12 mouse cellular contexts compared by ENCODE assay signal in the genomic region with DNA sequence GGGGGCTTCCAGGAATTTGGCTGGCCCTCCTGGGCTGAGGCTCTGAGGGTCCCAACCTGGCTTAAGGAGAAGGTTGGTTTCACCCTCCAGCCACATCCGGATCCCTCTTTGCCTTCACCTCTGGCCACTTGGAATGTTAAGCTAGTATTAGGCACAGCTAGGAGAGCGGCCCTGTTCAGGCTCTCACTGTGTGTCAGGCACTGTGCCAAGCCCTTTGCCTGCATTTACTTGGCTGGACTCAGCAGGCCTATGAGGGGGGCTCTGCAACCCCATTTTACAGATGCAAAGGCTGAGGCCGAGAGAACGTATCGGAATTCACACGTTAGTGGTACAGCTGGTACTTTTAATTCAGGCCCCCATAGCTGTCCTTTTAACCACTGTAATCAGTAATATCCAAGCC. TPM values are rescaled to one million over a fixed set of nuclear protein-coding genes. Genes with fewer than 3 reads are reported as not detected.
DNase-seq lines count a peak whose midpoint lies in the region; ATAC-seq and TF ChIP-seq lines count a peak whose summit lies in the region.
"Had no signal": no experiment of that assay in that cellular context is flagged by ENCODE, and none has a peak within 500 bp of the region (broad histone marks: within the 10 kb centered on the region; RNA-seq: fewer than 3 reads in every experiment).

No protein-coding gene starts in this region.

- H3K36me3 ChIP-seq in hindbrain, embryonic 12.5 days: 0 out of 2 replicates have a peak, but pooled peaks cover 7% of the 10 kb centered on the region
- H3K36me3 ChIP-seq in midbrain, postnatal 0 days (ENCODE audit: insufficient read depth, low read length): peaks cover 8% of the 10 kb centered on the region

- DNase-seq in adrenal gland, adult 2 months: peak; percentile 32
- no peak for DNase-seq in adrenal gland, adult (ENCODE audit: inconsistent age in 2 of 2, low spot score in 1 of 2)
- no peak for DNase-seq in layer of hippocampus, adult 2 months (ENCODE audit: low spot score in 2 of 2)
- no peak for DNase-seq in layer of hippocampus, postnatal 25 days (ENCODE audit: extremely low spot score in 1 of 2, low spot score in 1 of 2)
- no peak for DNase-seq in midbrain, postnatal 0 days (ENCODE audit: low spot score)
- DNase-seq in spleen, postnatal 10 days (ENCODE audit: low spot score in 2 of 2): no peak
- no peak for DNase-seq in c-Kit-positive CD71-positive TER-119-positive erythroid progenitor cells, embryonic 14.5 days (ENCODE audit: low spot score)
- DNase-seq: heart, postnatal 14 days; right cerebral cortex, postnatal 25 days had no signal

- 0 out of 2 replicates have a peak overlapping the region, but pooled peaks have one; percentile 22 for H3K4me2 ChIP-seq in hindbrain, embryonic 12.5 days (replicated peaks)
- no peak overlapping the region for H3K4me2 ChIP-seq in midbrain, postnatal 0 days (ENCODE audit: low read depth, low read length, poor library complexity, severe bottlenecking)
- H3K4me2 ChIP-seq: limb, embryonic 12.5 days had no signal

- TF ChIP-seq CTCF in layer of hippocampus, adult 2 months (conservative IDR thresholded peaks at IDR 0.05): no peak
- TF ChIP-seq CTCF in midbrain, postnatal 0 days (IDR thresholded peaks at IDR 0.05): no peak

- 0 out of 2 replicates have a peak, but pooled peaks have one; percentile 0 for ATAC-seq in hindbrain, embryonic 12.5 days (ENCODE audit: low FRiP score)
- ATAC-seq in midbrain, postnatal 0 days (ENCODE audit: low FRiP score): no peak
- ATAC-seq: Patski had no signal

- H3K27me3 ChIP-seq in hindbrain, embryonic 12.5 days: no peaks in the 10 kb centered on the region
- H3K27me3 ChIP-seq in midbrain, postnatal 0 days (ENCODE audit: insufficient read depth, low read length): no peaks in the 10 kb centered on the region
- H3K27me3 ChIP-seq: limb, embryonic 12.5 days; Patski had no signal

- H3K4me3 ChIP-seq in layer of hippocampus, adult 2 months: no peak overlapping the region
- no peak overlapping the region for H3K4me3 ChIP-seq in hindbrain, embryonic 12.5 days
- H3K4me3 ChIP-seq in midbrain, postnatal 0 days (ENCODE audit: low read depth, low read length): no peak overlapping the region
- H3K4me3 ChIP-seq: limb, embryonic 12.5 days had no signal

- WGBS in hindbrain, embryonic 12.5 days: 79% methylated on average over 6 of the region's 6 CpGs
- 61% methylated on average over 6 of the region's 6 CpGs for WGBS in midbrain, postnatal 0 days

- peak overlapping the region; percentile 18; the same call in 1 of the 2 replicates for H3K9ac ChIP-seq in hindbrain, embryonic 12.5 days
- no peak overlapping the region for H3K9ac ChIP-seq in midbrain, postnatal 0 days (replicated peaks; ENCODE audit: low read length, poor library complexity, severe bottlenecking)
- H3K9ac ChIP-seq: limb, embryonic 12.5 days had no signal

- H3K9me3 ChIP-seq in hindbrain, embryonic 12.5 days (replicated peaks): no peaks in the 10 kb centered on the region
- H3K9me3 ChIP-seq in midbrain, postnatal 0 days (ENCODE audit: low read length): no peaks in the 10 kb centered on the region
- H3K9me3 ChIP-seq: limb, embryonic 12.5 days had no signal

- H3K27ac ChIP-seq in layer of hippocampus, adult 2 months: peak overlapping the region; percentile 65; the same call in 1 of the 2 replicates
- H3K27ac ChIP-seq in hindbrain, embryonic 12.5 days: peak overlapping the region; percentile 81
- peak overlapping the region; percentile 48; the same call in 1 of the 2 replicates for H3K27ac ChIP-seq in midbrain, postnatal 0 days (ENCODE audit: low read depth, low read length)

- peaks cover 80% of the 10 kb centered on the region for H3K4me1 ChIP-seq in hindbrain, embryonic 12.5 days
- H3K4me1 ChIP-seq in midbrain, postnatal 0 days (ENCODE audit: insufficient read depth, low read length): peaks cover 36% of the 10 kb centered on the region; the same call in 1 of the 2 replicates

RNA-seq across cellular contexts. Expression of a gene that starts 12.6 kb away (rescaled TPM):
- total RNA-seq in adrenal gland, adult 2 months (2021): 10 to 100 TPM; 64.3 to 88.3 TPM
- 78.1 and 88.7 TPM in 2 replicates for polyA plus RNA-seq in adrenal gland, adult 2 months (2012; rRNA removed)
- total RNA-seq in layer of hippocampus, adult 2 months (2021): 100 to 1,000 TPM; 108 to 113 TPM
- 100 to 1,000 TPM in 1 of 2 experiments, 10 to 100 TPM in 1; 96.9 to 109 TPM for total RNA-seq in layer of hippocampus, postnatal 25 days (2021)
- 12.8 and 15.3 TPM in 2 replicates for polyA plus RNA-seq in hindbrain, embryonic 12.5 days (2016; fragmentation: Nextera tagmentation; extraction: Ambion mirVana)
- 105 and 115 TPM in 2 replicates for total RNA-seq in midbrain, postnatal 0 days (2014; rRNA removed)
- 9.2 and 11.0 TPM in 2 replicates for polyA plus RNA-seq in midbrain, postnatal 0 days (2015; fragmentation: Nextera tagmentation; extraction: Ambion mirVana)

RNA-seq across cellular contexts. Expression of a gene that starts 49.7 kb away (rescaled TPM):
- total RNA-seq in adrenal gland, adult 2 months (2021): under 1 TPM; 0.29 to 0.93 TPM
- 0.29 and 0.56 TPM in 2 replicates for polyA plus RNA-seq in adrenal gland, adult 2 months (2012; rRNA removed)
- total RNA-seq in layer of hippocampus, adult 2 months (2021): under 1 TPM in 1 of 2 experiments, not detected in 1; 0.12 TPM
- under 1 TPM; 0.07 to 0.14 TPM for total RNA-seq in layer of hippocampus, postnatal 25 days (2021)
- polyA plus RNA-seq in hindbrain, embryonic 12.5 days (2016; fragmentation: Nextera tagmentation; extraction: Ambion mirVana): 0.08 TPM in 1 of 2 replicates, not detected in the other
- total RNA-seq in midbrain, postnatal 0 days (2014; rRNA removed): 0.33 and 0.47 TPM in 2 replicates
- polyA plus RNA-seq in midbrain, postnatal 0 days (2015; fragmentation: Nextera tagmentation; extraction: Ambion mirVana): 0.19 TPM in 1 of 2 replicates, not detected in the other
- polyA plus RNA-seq: Patski had no signal
